Mouse (Mus musculus) bone marrow, adult 2 months (tissue): ENCODE data around the gene Nmur1.

Source experiments
- CTCF ChIP-seq: fragments of 200-500 bp; IDR thresholded peaks from 2 replicates; pipeline ENCODE4 v1.5.1; 2011; ENCODE audit warnings: low read length, control low read depth; ENCODE audit not compliant: control insufficient read depth, insufficient read depth
- POLR2A ChIP-seq: fragments of 200-500 bp; IDR thresholded peaks from 2 replicates; pipeline ENCODE4 v1.6.1; 2011; ENCODE audit warnings: low read depth, mild to moderate bottlenecking, control low read depth, low read length, borderline replicate concordance; ENCODE audit not compliant: control insufficient read depth

DNA sequence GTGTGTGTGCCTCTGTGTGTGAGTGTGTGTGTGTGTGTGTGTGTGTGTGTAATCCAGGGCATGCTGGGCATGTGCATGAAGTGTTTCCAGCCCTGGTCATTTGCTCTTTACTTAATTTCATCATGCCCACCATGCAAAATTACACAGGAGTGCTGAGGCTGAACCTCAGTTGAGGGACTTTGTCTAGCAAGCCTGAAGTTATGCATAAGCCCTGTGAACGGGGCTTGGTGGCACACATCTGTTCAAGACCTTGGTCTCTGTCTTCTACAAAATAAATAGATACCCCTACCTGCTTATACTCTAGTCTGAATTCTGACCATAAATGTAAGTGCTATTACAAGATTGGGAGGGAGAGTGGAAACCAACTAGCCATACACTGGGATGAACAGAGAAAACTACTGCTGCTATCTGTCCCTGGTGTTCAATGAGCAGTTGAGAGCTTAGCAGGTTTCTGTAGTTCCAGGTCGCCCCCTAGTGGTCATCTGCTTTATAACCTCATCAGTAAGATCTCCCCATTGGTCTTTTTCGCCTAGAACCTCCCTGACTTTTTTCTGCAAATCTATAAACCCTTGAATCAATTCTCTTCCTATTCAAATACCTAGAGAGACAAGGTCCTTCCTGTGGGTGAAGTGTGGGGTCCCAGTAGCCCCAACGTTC lies 86.7 kb downstream of the Nmur1 start:
- TF ChIP-seq POLR2A: no peak
- TF ChIP-seq CTCF: peak; percentile 65
